Mouse (Mus musculus): ENCODE measurements around the gene Elf4. TPM values are rescaled to one million over a fixed set of nuclear protein-coding genes. Genes with fewer than 3 reads are reported as not detected.

The Elf4 gene
- polyA plus RNA-seq, 1 experiment, result 11.6 TPM

GRCm38 (mm10) chrX:48452231-48452890 is 10.6 kb downstream of the Elf4 start:
- TF ChIP-seq GATA1 (IDR thresholded peaks at IDR 0.05; ENCODE audit: low read length), result no peak

GRCm38 (mm10) chrX:48449646-48450045 is 13.3 kb downstream of the Elf4 start:
- TF ChIP-seq GATA1 (IDR thresholded peaks at IDR 0.05; ENCODE audit: low read length), result no peak

- TF ChIP-seq GATA1 (IDR thresholded peaks at IDR 0.05; ENCODE audit: low read length), result peak; percentile 20
These were observed 18.3 kb downstream of the Elf4 start for GRCm38 (mm10) chrX:48444677-48445076.

- TF ChIP-seq GATA1 (IDR thresholded peaks at IDR 0.05; ENCODE audit: low read length), result no peak
These were observed 21.0 kb downstream of the Elf4 start for GRCm38 (mm10) chrX:48441954-48442353.

GRCm38 (mm10) chrX:48441548-48441947 is 21.4 kb downstream of the Elf4 start:
- TF ChIP-seq GATA1 (IDR thresholded peaks at IDR 0.05; ENCODE audit: low read length), result no peak

GRCm38 (mm10) chrX:48439036-48439435 is 23.9 kb downstream of the Elf4 start:
- no peak for TF ChIP-seq GATA1 (IDR thresholded peaks at IDR 0.05; ENCODE audit: low read length)

GRCm38 (mm10) chrX:48435477-48435900 is 27.4 kb downstream of the Elf4 start:
- TF ChIP-seq GATA1 (IDR thresholded peaks at IDR 0.05; ENCODE audit: low read length), result no peak

GRCm38 (mm10) chrX:48434251-48434650 is 28.7 kb downstream of the Elf4 start:
- no peak for TF ChIP-seq GATA1 (IDR thresholded peaks at IDR 0.05; ENCODE audit: low read length)

GRCm38 (mm10) chrX:48433527-48433899 is 29.4 kb downstream of the Elf4 start:
- no peak for TF ChIP-seq GATA1 (IDR thresholded peaks at IDR 0.05; ENCODE audit: low read length)

GRCm38 (mm10) chrX:48432599-48433526 is 30.1 kb downstream of the Elf4 start:
- no peak for TF ChIP-seq GATA1 (IDR thresholded peaks at IDR 0.05; ENCODE audit: low read length)

GRCm38 (mm10) chrX:48429538-48429937 is 33.4 kb downstream of the Elf4 start:
- no peak for TF ChIP-seq GATA1 (IDR thresholded peaks at IDR 0.05; ENCODE audit: low read length)

- TF ChIP-seq GATA1 (IDR thresholded peaks at IDR 0.05; ENCODE audit: low read length), result no peak
These were observed 33.8 kb downstream of the Elf4 start for GRCm38 (mm10) chrX:48429100-48429499.

GRCm38 (mm10) chrX:48428642-48429041 is 34.3 kb downstream of the Elf4 start:
- TF ChIP-seq GATA1 (IDR thresholded peaks at IDR 0.05; ENCODE audit: low read length), result no peak

- TF ChIP-seq GATA1 (IDR thresholded peaks at IDR 0.05; ENCODE audit: low read length), result no peak
These were observed 34.7 kb downstream of the Elf4 start for GRCm38 (mm10) chrX:48428241-48428640.

- TF ChIP-seq GATA1 (IDR thresholded peaks at IDR 0.05; ENCODE audit: low read length), result no peak
These were observed 37.7 kb downstream of the Elf4 start for GRCm38 (mm10) chrX:48425280-48425679.

- TF ChIP-seq GATA1 (IDR thresholded peaks at IDR 0.05; ENCODE audit: low read length), result no peak
These were observed 38.3 kb downstream of the Elf4 start for GRCm38 (mm10) chrX:48424583-48424982.

- TF ChIP-seq GATA1 (IDR thresholded peaks at IDR 0.05; ENCODE audit: low read length), result no peak
These were observed 39.3 kb downstream of the Elf4 start for GRCm38 (mm10) chrX:48423671-48424070.
